13 mouse cellular contexts compared by ENCODE assay signal in genomic region chr11:75716661-75717325, GRCm38 (mm10).
"Had no signal": no experiment of that assay in that cellular context is flagged by ENCODE, and none has a peak within 500 bp of the region (broad histone marks: within the 10 kb centered on the region; RNA-seq: fewer than 3 reads in every experiment).

No protein-coding gene starts in this region.

- H3K36me3 ChIP-seq: kidney, embryonic 15.5 days; limb, embryonic 12.5 days; lung, embryonic 15.5 days; midbrain, embryonic 12.5 days had no signal

- H3K4me2 ChIP-seq: kidney, embryonic 15.5 days; limb, embryonic 12.5 days; lung, embryonic 15.5 days; midbrain, embryonic 12.5 days had no signal

- ATAC-seq: midbrain, embryonic 16.5 days had no signal

- H3K27me3 ChIP-seq: kidney, embryonic 15.5 days; limb, embryonic 12.5 days; lung, embryonic 15.5 days; midbrain, embryonic 12.5 days had no signal

- H3K4me1 ChIP-seq: kidney, embryonic 15.5 days; limb, embryonic 12.5 days; midbrain, embryonic 12.5 days had no signal

- DNase-seq: kidney, adult 2 months; kidney, postnatal 25 days; liver; right cerebral cortex, postnatal 25 days; thymus, postnatal 4 days had no signal

- H3K9ac ChIP-seq: kidney, embryonic 15.5 days; limb, embryonic 12.5 days; liver, embryonic 14.5 days; lung, embryonic 15.5 days; midbrain, embryonic 12.5 days had no signal

- H3K27ac ChIP-seq: kidney, embryonic 15.5 days; limb, embryonic 12.5 days; liver, embryonic 14.5 days; lung, embryonic 15.5 days; macrophage; midbrain, embryonic 12.5 days had no signal

- H3K4me3 ChIP-seq: kidney, embryonic 15.5 days; limb, embryonic 12.5 days; lung, embryonic 15.5 days; megakaryocyte, embryonic 14.5 days; midbrain, embryonic 12.5 days had no signal
